Mouse (Mus musculus): ENCODE measurements around the gene Dhx15.

DNA sequence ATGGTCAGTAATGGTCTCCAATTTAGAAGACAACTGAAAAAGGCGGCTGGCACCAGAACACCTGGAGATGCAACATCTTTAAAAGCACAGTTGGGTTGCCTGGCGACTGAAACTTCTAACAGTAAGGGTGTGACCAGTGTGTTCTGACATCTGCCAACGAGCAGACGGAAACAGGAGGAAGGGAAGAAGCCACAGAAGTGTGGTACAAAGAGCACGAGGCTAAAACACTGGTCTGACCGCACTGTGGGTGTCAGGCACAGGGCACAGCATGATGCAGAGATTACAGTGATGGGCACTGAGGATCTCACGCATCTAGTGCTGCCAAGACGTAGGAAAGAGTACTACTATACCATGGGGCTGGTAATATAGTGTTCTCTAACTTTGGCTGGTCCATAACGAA is 48.4 kb downstream of the Dhx15 start:
- TF ChIP-seq TAL1 (IDR thresholded peaks at IDR 0.05; ENCODE audit: low read length) (no peak), GATA1 (IDR thresholded peaks at IDR 0.05; ENCODE audit: low read length) (no peak)

Data from erythroblast, embryonic 14.5 days (primary cell).